Mouse (Mus musculus) liver, embryonic 16.5 days (tissue): ENCODE data around the gene Rtp3. TPM values are rescaled to one million over a fixed set of nuclear protein-coding genes. Genes with fewer than 3 reads are reported as not detected.

ENCODE experiments used
- ATAC-seq: fragments of 200-750 bp; cut with Nextera tagmentation; 2 replicates; pipeline ENCODE4 v1.8.0; 2017; ENCODE audit warnings: low read depth, mild to moderate bottlenecking, moderate number of reproducible peaks, moderate library complexity
- H3K27ac ChIP-seq: fragments of 300-500 bp; sonication (generic); 2 replicates; pipeline ENCODE4 v1.5.1; 2014; ENCODE audit warnings: mild to moderate bottlenecking, low read length
- H3K27me3 ChIP-seq: fragments of 300-500 bp; sonication (generic); 2 replicates; pipeline ENCODE4 v1.6.1; 2014; ENCODE audit warnings: low read depth, low read length, mixed read lengths; ENCODE audit not compliant: control insufficient read depth, insufficient read depth
- H3K36me3 ChIP-seq: fragments of 300-500 bp; sonication (generic); 2 replicates; pipeline ENCODE4 v1.6.1; 2014; ENCODE audit warnings: mild to moderate bottlenecking; ENCODE audit not compliant: control insufficient read depth, insufficient read depth
- H3K4me1 ChIP-seq: fragments of 300-500 bp; sonication (generic); 2 replicates; pipeline ENCODE4 v1.6.1; 2014; ENCODE audit warnings: low read depth, low read length, mixed read lengths; ENCODE audit not compliant: control insufficient read depth
- H3K4me2 ChIP-seq: fragments of 300-500 bp; sonication (generic); 2 replicates; pipeline ENCODE4 v1.6.1; 2014; ENCODE audit warnings: low read depth, low read length, mixed read lengths
- H3K4me3 ChIP-seq: fragments of 300-500 bp; sonication (generic); 2 replicates; pipeline ENCODE4 v1.5.1; 2014; ENCODE audit warnings: low read depth, mild to moderate bottlenecking, low read length
- H3K9ac ChIP-seq: fragments of 300-500 bp; sonication (generic); 2 replicates; pipeline ENCODE4 v1.6.1; 2014; ENCODE audit warnings: low read depth, low read length
- H3K9me3 ChIP-seq: fragments of 300-500 bp; sonication (generic); replicated peaks from 2 replicates; pipeline ENCODE4 v1.6.1; 2016; ENCODE audit warnings: low read length; ENCODE audit not compliant: control insufficient read depth
- WGBS: fragments of 180-500 bp; shearing (Covaris S2); extraction: QIAGEN DNeasy Blood & Tissue Kit; methylation state at CpG from one replicate; pipeline ENCODE4 v1.1.7; 2014; ENCODE audit not compliant: insufficient replicate concordance; 5-methylcytosine and 5-hydroxymethylcytosine counted together
- polyA plus RNA-seq: library from polyadenylated mRNA; unstranded; fragments of >200 nt; fragmentation: Nextera tagmentation; extraction: Ambion mirVana; gene quantifications from 2 replicates; pipeline ENCODE4 v1.2.1, GENCODE M21; 2015

Rtp3 gene
- polyA plus RNA-seq, 1 experiment from 2014 or later = 18.1 TPM

GRCm38 (mm10) chr9:110965062-110965909 is 25.1 kb downstream of the Rtp3 start:
- no peak overlapping the region for H3K9ac ChIP-seq
- WGBS = 79% methylated on average over 22 of the region's 22 CpGs

DNA sequence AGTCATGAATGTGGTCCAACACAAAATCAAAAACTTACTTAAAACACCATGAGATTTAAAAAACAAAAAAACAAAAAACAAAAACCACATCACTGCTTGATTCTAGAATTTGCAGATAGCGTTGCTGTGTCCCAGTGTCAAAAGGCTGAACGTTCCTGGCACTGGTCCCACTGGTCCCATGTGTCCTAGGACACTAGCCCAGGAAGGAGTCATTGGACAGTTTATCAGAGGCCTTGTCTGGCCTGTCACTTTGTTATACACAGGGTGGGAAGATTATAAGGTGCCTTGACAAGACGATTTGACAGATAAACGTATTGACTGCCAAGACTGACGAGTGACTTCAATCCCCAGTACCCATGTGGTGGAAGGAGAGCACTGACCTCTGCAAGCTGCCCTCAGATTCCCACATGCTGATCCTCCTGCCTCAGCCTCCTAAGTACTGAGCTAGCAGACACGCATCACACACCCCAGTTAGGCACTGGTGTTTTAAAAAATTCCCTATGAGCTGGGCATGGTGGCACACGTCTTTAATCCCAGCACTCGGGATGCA is 26.7 kb downstream of the Rtp3 start:
- Histone ChIP-seq H3K9me3 (no peaks in the 10 kb centered on the region), H3K4me2 (no peak overlapping the region), H3K36me3 (no peaks in the 10 kb centered on the region), H3K27ac (no peak overlapping the region), H3K9ac (no peak overlapping the region), H3K4me3 (no peak overlapping the region), H3K4me1 (no peaks in the 10 kb centered on the region), H3K27me3 (no peaks in the 10 kb centered on the region)
- 62% methylated on average over 8 of the region's 8 CpGs for WGBS
- no peak for ATAC-seq

More at GRCm38 (mm10) chr9:110965062-110965909, 25.1 kb downstream of the Rtp3 start:
- Histone ChIP-seq H3K4me2 (no peak overlapping the region), H3K36me3 (no peaks in the 10 kb centered on the region), H3K27me3 (no peaks in the 10 kb centered on the region), H3K27ac (no peak overlapping the region), H3K9me3 (no peaks in the 10 kb centered on the region), H3K4me3 (no peak overlapping the region), H3K4me1 (no peaks in the 10 kb centered on the region)
- no peak for ATAC-seq

GRCm38 (mm10) chr9:110961386-110961785 is 29.0 kb downstream of the Rtp3 start:
- H3K27ac ChIP-seq = no peak overlapping the region

GRCm38 (mm10) chr9:110960230-110961149 is 29.9 kb downstream of the Rtp3 start:
- H3K27ac ChIP-seq = no peak overlapping the region

More at GRCm38 (mm10) chr9:110961386-110961785, 29.0 kb downstream of the Rtp3 start:
- no peaks in the 10 kb centered on the region for H3K27me3 ChIP-seq
- H3K4me3 ChIP-seq = no peak overlapping the region
- H3K9ac ChIP-seq = no peak overlapping the region
- H3K9me3 ChIP-seq = no peaks in the 10 kb centered on the region
- ATAC-seq = no peak
- no peaks in the 10 kb centered on the region for H3K36me3 ChIP-seq
- H3K4me2 ChIP-seq = no peak overlapping the region
- WGBS = 92% methylated on average over 8 of the region's 8 CpGs
- no peaks in the 10 kb centered on the region for H3K4me1 ChIP-seq

GRCm38 (mm10) chr9:110959669-110960068 is 30.7 kb downstream of the Rtp3 start:
- 51% methylated on average over 5 of the region's 5 CpGs for WGBS
- Histone ChIP-seq H3K4me1 (no peaks in the 10 kb centered on the region), H3K4me2 (no peak overlapping the region), H3K27ac (no peak overlapping the region), H3K27me3 (no peaks in the 10 kb centered on the region), H3K9ac (no peak overlapping the region), H3K9me3 (no peaks in the 10 kb centered on the region), H3K36me3 (no peaks in the 10 kb centered on the region), H3K4me3 (no peak overlapping the region)
- no peak for ATAC-seq

More at GRCm38 (mm10) chr9:110960230-110961149, 29.9 kb downstream of the Rtp3 start:
- Histone ChIP-seq H3K9ac (no peak overlapping the region), H3K4me3 (no peak overlapping the region), H3K36me3 (no peaks in the 10 kb centered on the region), H3K27me3 (no peaks in the 10 kb centered on the region), H3K4me2 (no peak overlapping the region), H3K9me3 (no peaks in the 10 kb centered on the region), H3K4me1 (no peaks in the 10 kb centered on the region)
- ATAC-seq = no peak
- WGBS = 57% methylated on average over 13 of the region's 13 CpGs

GRCm38 (mm10) chr9:110955962-110956361 is 34.4 kb downstream of the Rtp3 start:
- Histone ChIP-seq H3K9me3 (no peaks in the 10 kb centered on the region), H3K27ac (no peak overlapping the region)
- 66% methylated on average over 6 of the region's 6 CpGs for WGBS

DNA sequence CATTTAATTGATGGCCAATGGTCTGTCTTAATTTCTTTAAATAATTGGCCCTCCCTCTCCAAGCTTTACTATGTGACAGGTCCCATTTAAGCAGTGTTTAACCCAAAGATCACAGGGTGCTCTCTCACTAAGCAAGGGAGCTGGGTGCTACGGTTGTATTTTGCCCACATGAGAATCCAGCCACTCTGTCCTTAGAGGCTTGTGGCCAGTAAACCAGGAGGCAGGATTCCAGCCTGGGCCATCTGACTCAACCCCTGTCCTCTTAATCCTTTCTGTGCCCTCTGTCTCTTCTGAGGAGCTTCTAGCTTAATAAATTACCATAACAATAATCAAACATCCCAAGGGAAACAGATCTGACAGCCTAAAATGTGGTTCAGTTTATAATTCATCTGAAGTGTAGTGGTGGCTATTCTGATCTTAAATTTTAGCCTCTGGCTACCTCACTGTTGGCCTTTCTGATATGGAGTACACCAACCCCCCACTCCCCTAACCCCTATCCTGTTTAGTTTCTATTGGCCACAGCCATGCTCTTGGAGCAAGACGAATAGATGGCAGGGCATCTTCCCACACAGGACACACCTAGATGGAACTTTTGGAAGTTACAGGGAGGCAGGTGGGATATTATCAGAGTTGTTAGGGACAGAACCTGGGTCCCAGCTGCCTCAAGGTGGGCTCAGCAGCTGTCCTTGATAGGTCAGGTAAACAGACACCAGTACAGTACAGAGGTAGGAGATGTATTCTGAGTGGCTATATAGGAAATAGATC is 35.5 kb downstream of the Rtp3 start:
- no peak overlapping the region for H3K4me3 ChIP-seq
- no peaks in the 10 kb centered on the region for H3K4me1 ChIP-seq
- H3K27ac ChIP-seq = no peak overlapping the region
- no peak overlapping the region for H3K9ac ChIP-seq
- no peak overlapping the region for H3K4me2 ChIP-seq
- WGBS = 43% methylated on average over 2 of the region's 2 CpGs
- H3K36me3 ChIP-seq = no peaks in the 10 kb centered on the region
- no peaks in the 10 kb centered on the region for H3K9me3 ChIP-seq
- H3K27me3 ChIP-seq = no peaks in the 10 kb centered on the region
- ATAC-seq = no peak

More at GRCm38 (mm10) chr9:110955962-110956361, 34.4 kb downstream of the Rtp3 start:
- Histone ChIP-seq H3K9ac (no peak overlapping the region), H3K4me1 (no peaks in the 10 kb centered on the region), H3K36me3 (no peaks in the 10 kb centered on the region), H3K27me3 (no peaks in the 10 kb centered on the region), H3K4me2 (no peak overlapping the region), H3K4me3 (no peak overlapping the region)
- no peak for ATAC-seq
